ENCODE assay signal across 9 mouse cellular contexts in genomic region chr15:99865942-99866341, GRCm38 (mm10). TPM values are rescaled to one million over a fixed set of nuclear protein-coding genes. Genes with fewer than 3 reads are reported as not detected.
DNase-seq lines count a peak whose midpoint lies in the region; ATAC-seq and TF ChIP-seq lines count a peak whose summit lies in the region.
"Had no signal": no experiment of that assay in that cellular context is flagged by ENCODE, and none has a peak within 500 bp of the region (broad histone marks: within the 10 kb centered on the region; RNA-seq: fewer than 3 reads in every experiment).

No protein-coding gene starts in this region.

- no peaks in the 10 kb centered on the region for H3K36me3 ChIP-seq in liver, adult 2 months (ENCODE audit: control insufficient read depth, insufficient read depth, low read length)
- H3K36me3 ChIP-seq in intestine, postnatal 0 days (ENCODE audit: control insufficient read depth, insufficient read depth): 0 out of 2 replicates have a peak, but pooled peaks cover 6% of the 10 kb centered on the region
- H3K36me3 ChIP-seq in lung, postnatal 0 days (ENCODE audit: insufficient read depth, low read length): no peaks in the 10 kb centered on the region

- H3K4me3 ChIP-seq in liver, adult 2 months (ENCODE audit: insufficient read depth, low read depth, low read length): no peak overlapping the region
- H3K4me3 ChIP-seq in intestine, postnatal 0 days (ENCODE audit: low read depth, low read length): no peak overlapping the region
- no peak overlapping the region for H3K4me3 ChIP-seq in lung, postnatal 0 days (ENCODE audit: low read depth, low read length)

- H3K9me3 ChIP-seq in intestine, postnatal 0 days (ENCODE audit: control insufficient read depth): no peaks in the 10 kb centered on the region
- no peaks in the 10 kb centered on the region for H3K9me3 ChIP-seq in lung, postnatal 0 days (ENCODE audit: low read length)

- TF ChIP-seq CTCF in liver, adult 2 months (IDR thresholded peaks at IDR 0.05; ENCODE audit: low read depth, low read length): no peak
- no peak for TF ChIP-seq CTCF in intestine, postnatal 0 days (IDR thresholded peaks at IDR 0.05; ENCODE audit: low read depth)
- no peak for TF ChIP-seq CTCF in lung, postnatal 0 days (IDR thresholded peaks at IDR 0.05)

- TF ChIP-seq POLR2A in liver, adult 2 months (IDR thresholded peaks at IDR 0.05; ENCODE audit: extremely low read depth, insufficient read depth, low read length): no peak

- peak; percentile 74 for ATAC-seq in intestine, postnatal 0 days
- ATAC-seq in lung, postnatal 0 days: peak; percentile 54
- ATAC-seq: Patski had no signal

- peaks cover 45% of the 10 kb centered on the region for H3K4me1 ChIP-seq in liver, adult 2 months (ENCODE audit: control insufficient read depth, insufficient read depth, low read length)
- H3K4me1 ChIP-seq in intestine, postnatal 0 days (replicated peaks; ENCODE audit: control insufficient read depth, insufficient read depth, low read length): peaks cover 14% of the 10 kb centered on the region
- peaks cover 9% of the 10 kb centered on the region; the same call in 1 of the 2 replicates for H3K4me1 ChIP-seq in lung, postnatal 0 days (ENCODE audit: insufficient read depth, low read depth, low read length)

- H3K9ac ChIP-seq in liver, adult 2 months (ENCODE audit: low read depth, low read length): no peak overlapping the region
- no peak overlapping the region for H3K9ac ChIP-seq in intestine, postnatal 0 days (ENCODE audit: low read depth, low read length)
- H3K9ac ChIP-seq in lung, postnatal 0 days (replicated peaks; ENCODE audit: low read depth): no peak overlapping the region

- no peak for DNase-seq in liver, adult 2 months (ENCODE audit: extremely low read depth, low read depth, low spot score)
- DNase-seq in liver: no peak
- peak; percentile 80 to 82 for DNase-seq in adrenal gland, postnatal 36 days
- peak; percentile 67 for DNase-seq in lung, postnatal 0 days (ENCODE audit: low spot score)
- DNase-seq in spleen, postnatal 14 days (ENCODE audit: low spot score in 2 of 2): no peak
- no peak for DNase-seq in spleen, adult 12 weeks (ENCODE audit: low spot score)
- DNase-seq in frontal cortex, postnatal 14 days (ENCODE audit: low spot score in 2 of 2): no peak

- H3K79me2 ChIP-seq in liver, adult 2 months (ENCODE audit: control insufficient read depth, insufficient read depth, low read length): peaks cover 7% of the 10 kb centered on the region; the same call in 1 of the 2 replicates

- H3K27me3 ChIP-seq in liver, adult 2 months (ENCODE audit: control insufficient read depth, insufficient read depth, low read length): no peaks in the 10 kb centered on the region
- H3K27me3 ChIP-seq in intestine, postnatal 0 days (replicated peaks; ENCODE audit: control insufficient read depth, insufficient read depth, low read length): no peaks in the 10 kb centered on the region
- H3K27me3 ChIP-seq in lung, postnatal 0 days (replicated peaks; ENCODE audit: insufficient read depth, low read length): no peaks in the 10 kb centered on the region
- H3K27me3 ChIP-seq: Patski had no signal

- 20% methylated on average over 5 of the region's 5 CpGs for WGBS in liver, adult 2 months
- WGBS in intestine, postnatal 0 days: 20% methylated on average over 5 of the region's 5 CpGs
- WGBS in lung, postnatal 0 days: 22% methylated on average over 5 of the region's 5 CpGs

- no peak for TF ChIP-seq EP300 in lung, postnatal 0 days (IDR thresholded peaks at IDR 0.05)

- H3K27ac ChIP-seq in liver, adult 2 months (replicated peaks; ENCODE audit: insufficient read depth, low read depth, low read length): peak overlapping the region; percentile 74
- peak overlapping the region; percentile 91 for H3K27ac ChIP-seq in intestine, postnatal 0 days (ENCODE audit: low read depth, low read length)
- peak overlapping the region; percentile 55; the same call in 1 of the 2 replicates for H3K27ac ChIP-seq in lung, postnatal 0 days (ENCODE audit: low read length)

- H3K4me2 ChIP-seq in intestine, postnatal 0 days (replicated peaks; ENCODE audit: low read depth): peak overlapping the region; percentile 47
- H3K4me2 ChIP-seq in lung, postnatal 0 days (replicated peaks; ENCODE audit: low read depth, low read length): no peak overlapping the region

RNA-seq across cellular contexts. Expression of gene Lima1, which starts 9.3 kb away (rescaled TPM):
- total RNA-seq in liver, adult 2 months (2014; rRNA removed): 28.9 and 32.7 TPM in 2 replicates
- polyA plus RNA-seq in liver, adult 2 months (2012; rRNA removed): 11.2 and 16.0 TPM in 2 replicates
- 10 to 100 TPM; 42.1 to 43.0 TPM for total RNA-seq in adrenal gland, postnatal 36 days (2021)
- 64.3 and 78.9 TPM in 2 replicates for polyA plus RNA-seq in intestine, postnatal 0 days (2015; fragmentation: Nextera tagmentation; extraction: Ambion mirVana)
- 28.6 and 38.5 TPM in 2 replicates for polyA plus RNA-seq in lung, postnatal 0 days (2015; fragmentation: Nextera tagmentation; extraction: Ambion mirVana)

Comparison
In these comparisons a context has a peak if more than half of its experiments do, and no peak if none do; other contexts are left out.
1. DNase-seq: peak in adrenal gland, postnatal 36 days (2 of 2) and lung, postnatal 0 days (single experiment); none in liver, adult 2 months (single experiment), liver (single experiment), spleen, postnatal 14 days (0 of 2), spleen, adult 12 weeks (single experiment) and frontal cortex, postnatal 14 days (0 of 2).
2. Peak in every context shown above with its lines, with median percentiles within 50 percentile points of each other: H3K27ac ChIP-seq.